Mouse (Mus musculus): ENCODE measurements around the gene Dhdh. TPM values are rescaled to one million over a fixed set of nuclear protein-coding genes. Genes with fewer than 3 reads are reported as not detected.
A peak's percentile ranks its signal among the peaks of the same experiment; 100 is the strongest.
"Not testable (repeated sequence)": the region's sequence is repeated elsewhere in the genome, so short reads cannot be mapped to it uniquely, and the experiment has no call there.

Gene Dhdh
- polyA plus RNA-seq (2015; fragmentation: Nextera tagmentation; extraction: Ambion mirVana), result 3.2 and 3.4 TPM in 2 replicates

- H3K27me3 ChIP-seq, result no peaks in the 10 kb centered on the region
- peak within 1 kb of the TSS; percentile 67 for H3K9ac ChIP-seq
- peak within 1 kb of the TSS; percentile 39 for H3K4me3 ChIP-seq
- 8% methylated on average over 38 of the region's 38 CpGs for WGBS
- peaks cover 25% of the 10 kb centered on the region for H3K4me1 ChIP-seq (replicated peaks)
- no peaks in the 10 kb centered on the region for H3K9me3 ChIP-seq
- H3K27ac ChIP-seq (replicated peaks), result peak within 1 kb of the TSS; percentile 79
- ATAC-seq (ENCODE audit: low read depth), result peak; percentile 73
- H3K4me2 ChIP-seq, result peak within 1 kb of the TSS; percentile 63
- peaks cover 17% of the 10 kb centered on the region for H3K36me3 ChIP-seq
These were observed at the start of gene Dhdh for GRCm38 (mm10) chr7:45488293-45489204. Gene Dhdh, minus strand, starts transcription at chr7:45488805.

DNA sequence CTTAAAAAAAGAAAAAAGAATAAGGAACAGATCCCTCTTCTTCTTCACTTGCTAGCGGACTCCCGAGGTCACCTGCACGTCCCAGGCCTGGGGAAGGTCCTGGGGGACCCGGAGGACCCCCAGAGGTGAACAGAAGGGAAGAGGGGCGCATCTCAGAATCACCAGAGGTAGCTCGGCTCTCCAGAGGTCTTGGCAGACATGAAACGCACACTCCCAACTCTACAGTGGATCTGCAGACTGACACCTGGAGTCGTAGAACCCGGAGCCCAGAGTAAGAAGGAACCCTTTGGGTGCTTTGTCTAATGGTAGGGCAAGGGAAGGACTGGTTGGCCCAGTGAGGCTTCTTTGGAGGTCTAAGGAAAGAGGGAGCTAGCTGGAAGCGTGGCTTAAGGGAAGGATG lies 49.0 kb upstream of the Dhdh start:
- peak overlapping the region; percentile 79 for H3K9ac ChIP-seq
- peak overlapping the region; percentile 78 for H3K4me2 ChIP-seq
- no peaks in the 10 kb centered on the region for H3K36me3 ChIP-seq
- peaks cover 6% of the 10 kb centered on the region; the same call in 1 of the 2 replicates for H3K4me1 ChIP-seq (replicated peaks)
- peak overlapping the region; percentile 56 for H3K4me3 ChIP-seq
- 79% methylated on average over 10 of the region's 10 CpGs for WGBS
- no peak overlapping the region for H3K27ac ChIP-seq (replicated peaks)
- no peaks in the 10 kb centered on the region for H3K27me3 ChIP-seq
- ATAC-seq (ENCODE audit: low read depth), result 0 out of 2 replicates have a peak, but pooled peaks have one; percentile 1
- no peaks in the 10 kb centered on the region for H3K9me3 ChIP-seq

GRCm38 (mm10) chr7:45535676-45536075 lies 47.1 kb upstream of the Dhdh start:
- peaks cover 6% of the 10 kb centered on the region; the same call in 1 of the 2 replicates for H3K4me1 ChIP-seq (replicated peaks)
- H3K4me2 ChIP-seq, result no peak overlapping the region
- H3K27ac ChIP-seq (replicated peaks), result no peak overlapping the region
- H3K9me3 ChIP-seq, result no peaks in the 10 kb centered on the region
- WGBS, result 85% methylated on average over 1 of the region's 1 CpGs
- H3K4me3 ChIP-seq, result no peak overlapping the region
- H3K27me3 ChIP-seq, result peaks cover 3% of the 10 kb centered on the region; the same call in 1 of the 2 replicates
- H3K36me3 ChIP-seq, result no peaks in the 10 kb centered on the region
- H3K9ac ChIP-seq, result no peak overlapping the region
- no peak for ATAC-seq (ENCODE audit: low read depth)

DNA sequence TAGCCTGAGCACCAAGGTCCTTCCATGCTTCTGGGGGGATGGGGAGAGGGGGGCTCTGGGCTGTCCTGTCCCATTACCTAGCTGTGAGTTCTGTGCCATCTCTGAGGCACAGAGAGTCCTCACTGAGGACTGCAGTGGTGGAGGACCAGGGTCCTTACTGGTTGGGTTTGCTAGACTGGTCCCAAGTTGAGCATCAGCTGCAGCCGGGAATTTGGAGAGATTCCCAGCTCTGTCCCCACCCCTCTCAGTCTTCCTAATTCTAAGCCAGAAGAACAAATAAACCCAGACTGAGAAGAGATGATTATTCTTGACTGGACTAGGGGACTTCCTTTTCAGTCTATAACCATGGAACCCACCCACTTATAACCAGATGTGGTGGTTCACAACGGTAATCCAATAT lies 42.0 kb upstream of the Dhdh start:
- Histone ChIP-seq H3K4me2 (peak overlapping the region; percentile 22), H3K9ac (no peak overlapping the region), H3K27me3 (peaks cover 3% of the 10 kb centered on the region; the same call in 1 of the 2 replicates), H3K9me3 (no peaks in the 10 kb centered on the region), H3K4me1 (replicated peaks) (peaks cover 3% of the 10 kb centered on the region; the same call in 1 of the 2 replicates), H3K36me3 (no peaks in the 10 kb centered on the region), H3K27ac (replicated peaks) (no peak overlapping the region), H3K4me3 (0 out of 2 replicates have a peak overlapping the region, but pooled peaks have one; percentile 12)
- WGBS, result 74% methylated on average over 2 of the region's 2 CpGs
- ATAC-seq (ENCODE audit: low read depth), result no peak

- ATAC-seq (ENCODE audit: low read depth), result no peak
- H3K27ac ChIP-seq (replicated peaks), result no peak overlapping the region
- H3K9me3 ChIP-seq, result no peaks in the 10 kb centered on the region
- no peak overlapping the region for H3K4me3 ChIP-seq
- peaks cover 3% of the 10 kb centered on the region; the same call in 1 of the 2 replicates for H3K27me3 ChIP-seq
- H3K4me2 ChIP-seq, result 0 out of 2 replicates have a peak overlapping the region, but pooled peaks have one; percentile 3
- WGBS, result 25% methylated on average over 6 of the region's 6 CpGs
- peak overlapping the region; percentile 22; the same call in 1 of the 2 replicates for H3K9ac ChIP-seq
- no peaks in the 10 kb centered on the region for H3K36me3 ChIP-seq
- H3K4me1 ChIP-seq (replicated peaks), result peaks cover 15% of the 10 kb centered on the region
These were observed 40.9 kb upstream of the Dhdh start for GRCm38 (mm10) chr7:45529461-45529860.

- H3K4me1 ChIP-seq (replicated peaks), result peaks cover 30% of the 10 kb centered on the region
- not testable (repeated sequence) for H3K4me2 ChIP-seq; H3K9ac ChIP-seq; ATAC-seq (ENCODE audit: low read depth); H3K36me3 ChIP-seq; H3K27me3 ChIP-seq; H3K9me3 ChIP-seq; H3K4me3 ChIP-seq; H3K27ac ChIP-seq (replicated peaks)
- 90% methylated on average over 6 of the region's 6 CpGs for WGBS
These were observed 38.6 kb upstream of the Dhdh start for GRCm38 (mm10) chr7:45527169-45527568.

- Histone ChIP-seq H3K4me2 (peak overlapping the region; percentile 84), H3K27ac (replicated peaks) (peak overlapping the region; percentile 89), H3K36me3 (0 out of 2 replicates have a peak, but pooled peaks cover 3% of the 10 kb centered on the region), H3K4me3 (peak overlapping the region; percentile 77), H3K9ac (peak overlapping the region; percentile 88), H3K9me3 (no peaks in the 10 kb centered on the region), H3K4me1 (replicated peaks) (peaks cover 32% of the 10 kb centered on the region), H3K27me3 (no peaks in the 10 kb centered on the region)
- 26% methylated on average over 7 of the region's 7 CpGs for WGBS
- no peak for ATAC-seq (ENCODE audit: low read depth)
These were observed 38.0 kb upstream of the Dhdh start for GRCm38 (mm10) chr7:45526474-45527120.

DNA sequence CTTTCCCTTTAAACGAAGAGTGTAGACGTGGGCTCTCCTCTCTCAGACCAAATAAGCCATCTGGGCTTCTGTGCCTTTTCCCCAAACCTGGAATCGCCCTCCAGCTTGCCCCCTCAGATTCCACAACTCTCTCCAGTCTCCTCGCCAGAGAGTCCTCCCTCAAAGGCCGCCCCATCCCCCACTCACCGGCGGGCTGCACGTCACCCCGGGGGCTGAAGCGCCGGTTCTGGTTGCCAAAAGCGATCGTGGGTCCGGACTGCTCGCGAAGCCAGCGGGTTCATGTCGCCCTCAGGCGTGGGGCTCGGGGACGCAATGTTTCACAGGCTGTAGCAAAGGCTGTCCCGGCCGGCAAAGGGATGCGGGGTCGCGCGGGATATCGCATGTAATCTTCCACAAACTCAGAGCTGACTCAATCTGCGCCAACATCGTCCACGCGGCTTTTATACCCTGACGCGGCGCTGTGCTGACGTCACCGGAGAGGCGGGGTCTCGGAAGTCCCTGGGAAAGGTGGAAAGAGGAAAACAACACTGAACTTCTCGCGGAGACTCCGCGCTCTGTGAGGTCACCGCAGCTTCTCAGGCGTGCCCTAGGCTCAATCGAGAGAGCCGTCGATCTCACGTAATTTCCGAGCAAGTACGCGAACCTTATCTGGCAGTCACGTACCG lies 37.3 kb upstream of the Dhdh start, which contains the start of the genes Ppp1r15a and Plekha4:
Ppp1r15a (minus strand) TSS at position 460 of the 665 bp plus-strand sequence.
Plekha4 (plus strand) TSS at position 522 of the 665 bp plus-strand sequence.
- H3K9me3 ChIP-seq, result no peaks in the 10 kb centered on the region
- no peaks in the 10 kb centered on the region for H3K27me3 ChIP-seq
- peak within 1 kb of the TSS; percentile 89 for H3K27ac ChIP-seq (replicated peaks)
- peak within 1 kb of the TSS; percentile 77 for H3K4me3 ChIP-seq
- H3K4me2 ChIP-seq, result peak within 1 kb of the TSS; percentile 84
- 0 out of 2 replicates have a peak, but pooled peaks cover 3% of the 10 kb centered on the region for H3K36me3 ChIP-seq
- peak; percentile 73 for ATAC-seq (ENCODE audit: low read depth)
- under 1% methylated on average over 54 of the region's 54 CpGs for WGBS
- peak within 1 kb of the TSS; percentile 88 for H3K9ac ChIP-seq
- peaks cover 37% of the 10 kb centered on the region for H3K4me1 ChIP-seq (replicated peaks)

DNA sequence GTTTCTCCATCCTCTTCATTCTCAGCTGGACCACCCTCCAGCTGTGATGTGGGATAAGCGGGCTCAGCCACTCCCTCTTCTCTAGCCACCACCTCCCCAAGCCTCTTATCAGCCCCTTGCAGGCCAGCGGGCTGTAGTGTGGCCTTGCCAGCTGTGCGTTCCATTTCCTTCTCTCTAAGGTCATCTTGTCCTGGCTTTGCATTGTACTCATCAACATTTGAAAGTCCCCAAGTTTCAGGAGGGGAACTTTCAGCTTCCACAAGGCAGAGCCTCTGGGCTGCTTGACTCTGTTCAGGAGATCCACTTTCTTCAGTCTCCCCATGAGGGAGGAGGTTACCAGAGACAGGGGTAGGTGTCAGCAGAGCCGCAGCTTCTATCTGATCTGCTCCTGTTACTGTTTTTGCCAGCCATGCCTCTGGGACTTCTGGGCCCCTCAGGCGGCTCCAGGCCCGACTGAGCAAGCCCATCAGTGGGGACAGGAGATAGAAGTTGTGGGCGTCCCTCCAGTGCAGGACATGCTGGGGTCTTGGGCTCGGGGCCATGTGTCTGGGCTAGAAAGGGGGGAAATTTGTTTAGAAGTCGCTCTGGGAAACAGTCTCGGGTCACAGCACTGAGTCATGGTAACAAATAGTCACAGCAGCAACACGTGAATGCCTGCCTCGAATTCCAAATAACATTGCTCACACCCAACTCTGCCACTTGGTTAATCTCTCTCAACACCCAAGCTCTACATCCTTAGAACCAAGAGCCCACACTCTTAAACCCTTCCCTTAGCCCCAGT lies 36.4 kb upstream of the Dhdh start:
- Histone ChIP-seq H3K27ac (replicated peaks) (peak overlapping the region; percentile 89), H3K4me3 (peak overlapping the region; percentile 77), H3K4me1 (replicated peaks) (peaks cover 37% of the 10 kb centered on the region), H3K36me3 (0 out of 2 replicates have a peak, but pooled peaks cover 3% of the 10 kb centered on the region), H3K4me2 (peak overlapping the region; percentile 84), H3K9ac (peak overlapping the region; percentile 88), H3K27me3 (no peaks in the 10 kb centered on the region), H3K9me3 (no peaks in the 10 kb centered on the region)
- 0 out of 2 replicates have a peak, but pooled peaks have one; percentile 1 for ATAC-seq (ENCODE audit: low read depth)
- WGBS, result 34% methylated on average over 12 of the region's 12 CpGs

- H3K4me3 ChIP-seq, result no peak overlapping the region
- no peak for ATAC-seq (ENCODE audit: low read depth)
- H3K9ac ChIP-seq, result peak overlapping the region; percentile 54; the same call in 1 of the 2 replicates
These were observed 35.1 kb upstream of the Dhdh start for GRCm38 (mm10) chr7:45523678-45524170.

More at GRCm38 (mm10) chr7:45523678-45524170, 35.1 kb upstream of the Dhdh start:
- Histone ChIP-seq H3K27me3 (no peaks in the 10 kb centered on the region), H3K36me3 (0 out of 2 replicates have a peak, but pooled peaks cover 3% of the 10 kb centered on the region), H3K4me2 (peak overlapping the region; percentile 33), H3K4me1 (replicated peaks) (peaks cover 37% of the 10 kb centered on the region), H3K27ac (replicated peaks) (no peak overlapping the region), H3K9me3 (no peaks in the 10 kb centered on the region)
- 82% methylated on average over 13 of the region's 13 CpGs for WGBS
